Mouse (Mus musculus): ENCODE results near the gene Dcn. TPM values are rescaled to one million over a fixed set of nuclear protein-coding genes. Genes with fewer than 3 reads are reported as not detected.

Dcn gene
- polyA plus RNA-seq, 1 experiment from 2014 or later, result 353 TPM

- no peaks in the 10 kb centered on the region for H3K9me3 ChIP-seq (ENCODE audit: control insufficient read depth)
- no peak overlapping the region for H3K4me3 ChIP-seq (ENCODE audit: low read depth, low read length)
- no peak for TF ChIP-seq CTCF (IDR thresholded peaks at IDR 0.05; ENCODE audit: low read depth)
- no peaks in the 10 kb centered on the region for H3K4me1 ChIP-seq (replicated peaks; ENCODE audit: control insufficient read depth, insufficient read depth, low read length)
- ATAC-seq, result no peak
- no peak overlapping the region for H3K9ac ChIP-seq (ENCODE audit: low read depth, low read length)
- H3K36me3 ChIP-seq (ENCODE audit: control insufficient read depth, insufficient read depth), result no peaks in the 10 kb centered on the region
- H3K27me3 ChIP-seq (replicated peaks; ENCODE audit: control insufficient read depth, insufficient read depth, low read length), result no peaks in the 10 kb centered on the region
- H3K27ac ChIP-seq (ENCODE audit: low read depth, low read length), result no peak overlapping the region
- WGBS, result 90% methylated on average over 7 of the region's 7 CpGs
- no peak overlapping the region for H3K4me2 ChIP-seq (replicated peaks; ENCODE audit: low read depth)
Measured at GRCm38 (mm10) chr10:97456993-97457392, 22.4 kb upstream of the Dcn start.

GRCm38 (mm10) chr10:97466818-97467217, 12.6 kb upstream of the Dcn start:
- no peaks in the 10 kb centered on the region for H3K27me3 ChIP-seq (replicated peaks; ENCODE audit: control insufficient read depth, insufficient read depth, low read length)
- no peak for TF ChIP-seq CTCF (IDR thresholded peaks at IDR 0.05; ENCODE audit: low read depth)
- H3K9me3 ChIP-seq (ENCODE audit: control insufficient read depth), result no peaks in the 10 kb centered on the region
- H3K4me2 ChIP-seq (replicated peaks; ENCODE audit: low read depth), result no peak overlapping the region
- no peak overlapping the region for H3K4me3 ChIP-seq (ENCODE audit: low read depth, low read length)
- ATAC-seq, result no peak
- no peaks in the 10 kb centered on the region for H3K4me1 ChIP-seq (replicated peaks; ENCODE audit: control insufficient read depth, insufficient read depth, low read length)
- no peaks in the 10 kb centered on the region for H3K36me3 ChIP-seq (ENCODE audit: control insufficient read depth, insufficient read depth)
- WGBS, result 77% methylated on average over 3 of the region's 3 CpGs
- no peak overlapping the region for H3K9ac ChIP-seq (ENCODE audit: low read depth, low read length)
- H3K27ac ChIP-seq (ENCODE audit: low read depth, low read length), result no peak overlapping the region

DNA sequence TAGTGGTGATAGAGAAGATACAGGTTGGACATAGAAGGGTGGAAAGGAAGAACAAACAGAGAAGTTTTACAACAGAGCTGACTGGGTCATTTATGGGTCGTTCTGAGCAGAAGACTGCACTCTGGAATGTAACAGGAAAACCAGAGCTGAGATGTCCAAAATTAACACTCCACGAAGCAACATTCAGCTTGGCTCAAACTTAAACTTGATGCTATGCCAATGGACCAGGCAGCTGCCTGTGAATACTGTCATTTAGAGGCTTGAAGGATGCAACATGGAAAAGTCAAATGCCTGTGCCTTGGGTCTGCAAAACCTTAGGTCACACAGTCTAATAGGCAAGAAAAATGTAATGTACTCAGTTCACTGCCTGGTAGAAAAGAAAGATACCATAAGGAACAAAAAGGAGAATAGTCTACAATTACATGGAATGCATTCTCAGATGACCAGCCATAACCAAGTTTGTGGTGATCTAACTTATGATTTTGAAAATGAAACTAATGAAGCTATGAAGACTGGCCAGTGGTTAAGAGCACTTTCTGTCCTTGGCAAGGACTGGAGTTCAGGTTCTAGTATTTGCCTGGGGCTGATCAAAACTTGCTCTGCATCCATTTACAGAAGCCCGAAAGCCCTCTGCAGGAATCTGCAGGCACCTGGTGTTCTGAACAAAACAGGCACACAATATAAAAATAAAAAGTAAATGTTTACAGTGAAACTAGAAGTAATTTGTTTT, 9.8 kb upstream of the Dcn start:
- Histone ChIP-seq H3K9me3 (ENCODE audit: control insufficient read depth) (no peaks in the 10 kb centered on the region), H3K4me1 (replicated peaks; ENCODE audit: control insufficient read depth, insufficient read depth, low read length) (no peaks in the 10 kb centered on the region), H3K9ac (ENCODE audit: low read depth, low read length) (no peak overlapping the region), H3K4me2 (replicated peaks; ENCODE audit: low read depth) (no peak overlapping the region), H3K36me3 (ENCODE audit: control insufficient read depth, insufficient read depth) (no peaks in the 10 kb centered on the region), H3K4me3 (ENCODE audit: low read depth, low read length) (no peak overlapping the region), H3K27me3 (replicated peaks; ENCODE audit: control insufficient read depth, insufficient read depth, low read length) (no peaks in the 10 kb centered on the region), H3K27ac (ENCODE audit: low read depth, low read length) (no peak overlapping the region; the same call in 1 of the 2 replicates)
- TF ChIP-seq CTCF (IDR thresholded peaks at IDR 0.05; ENCODE audit: low read depth), result no peak
- no peak for ATAC-seq
- 33% methylated on average over 3 of the region's 3 CpGs for whole genome bisulfite sequencing

GRCm38 (mm10) chr10:97475460-97475859, 3.9 kb upstream of the Dcn start:
- Histone ChIP-seq H3K27me3 (replicated peaks; ENCODE audit: control insufficient read depth, insufficient read depth, low read length) (no peaks in the 10 kb centered on the region), H3K36me3 (ENCODE audit: control insufficient read depth, insufficient read depth) (no peaks in the 10 kb centered on the region), H3K4me2 (replicated peaks; ENCODE audit: low read depth) (no peak overlapping the region), H3K9ac (ENCODE audit: low read depth, low read length) (no peak overlapping the region), H3K4me1 (replicated peaks; ENCODE audit: control insufficient read depth, insufficient read depth, low read length) (no peaks in the 10 kb centered on the region), H3K27ac (ENCODE audit: low read depth, low read length) (no peak overlapping the region), H3K9me3 (ENCODE audit: control insufficient read depth) (no peaks in the 10 kb centered on the region), H3K4me3 (ENCODE audit: low read depth, low read length) (no peak overlapping the region)
- ATAC-seq, result no peak
- WGBS, result 48% methylated on average over 6 of the region's 6 CpGs
- TF ChIP-seq CTCF (IDR thresholded peaks at IDR 0.05; ENCODE audit: low read depth), result no peak

- no peak overlapping the region for H3K9ac ChIP-seq (ENCODE audit: low read depth, low read length)
- whole genome bisulfite sequencing, result 70% methylated on average over 3 of the region's 3 CpGs
Measured at GRCm38 (mm10) chr10:97478259-97478658, 1.1 kb upstream of the Dcn start.

DNA sequence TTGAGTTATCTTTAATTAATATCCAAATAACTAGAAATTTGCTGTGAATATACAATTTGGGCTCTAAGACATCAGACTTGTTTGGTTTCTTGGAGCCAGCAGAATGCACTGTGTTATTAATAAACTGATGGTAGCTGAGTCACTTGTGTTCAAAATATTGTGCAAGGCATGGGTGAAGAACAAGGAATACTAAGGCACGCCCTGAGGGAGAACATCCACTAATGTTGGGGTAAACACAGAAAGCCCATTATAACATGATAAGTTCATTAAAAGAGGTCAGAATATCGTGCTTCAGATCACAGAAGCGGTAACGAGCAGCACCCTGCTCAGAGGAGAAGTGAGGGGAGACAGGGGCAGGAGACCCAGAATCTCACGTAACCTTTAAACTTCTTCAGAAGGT, 2.7 kb downstream of the Dcn start:
- no peaks in the 10 kb centered on the region for H3K36me3 ChIP-seq (ENCODE audit: control insufficient read depth, insufficient read depth)
- no peak for ATAC-seq
- no peak for TF ChIP-seq CTCF (IDR thresholded peaks at IDR 0.05; ENCODE audit: low read depth)
- no peak overlapping the region for H3K27ac ChIP-seq (ENCODE audit: low read depth, low read length)
- no peak overlapping the region for H3K4me3 ChIP-seq (ENCODE audit: low read depth, low read length)
- no peaks in the 10 kb centered on the region for H3K4me1 ChIP-seq (replicated peaks; ENCODE audit: control insufficient read depth, insufficient read depth, low read length)
- H3K4me2 ChIP-seq (replicated peaks; ENCODE audit: low read depth), result peak overlapping the region; percentile 21; the same call in 1 of the 2 replicates
- H3K9ac ChIP-seq (ENCODE audit: low read depth, low read length), result no peak overlapping the region
- no peaks in the 10 kb centered on the region for H3K9me3 ChIP-seq (ENCODE audit: control insufficient read depth)
- 83% methylated on average over 5 of the region's 5 CpGs for WGBS
- no peaks in the 10 kb centered on the region for H3K27me3 ChIP-seq (replicated peaks; ENCODE audit: control insufficient read depth, insufficient read depth, low read length)

More at GRCm38 (mm10) chr10:97478259-97478658, 1.1 kb upstream of the Dcn start:
- Histone ChIP-seq H3K36me3 (ENCODE audit: control insufficient read depth, insufficient read depth) (no peaks in the 10 kb centered on the region), H3K4me1 (replicated peaks; ENCODE audit: control insufficient read depth, insufficient read depth, low read length) (no peaks in the 10 kb centered on the region), H3K27me3 (replicated peaks; ENCODE audit: control insufficient read depth, insufficient read depth, low read length) (no peaks in the 10 kb centered on the region), H3K4me2 (replicated peaks; ENCODE audit: low read depth) (no peak overlapping the region), H3K9me3 (ENCODE audit: control insufficient read depth) (no peaks in the 10 kb centered on the region), H3K27ac (ENCODE audit: low read depth, low read length) (no peak overlapping the region), H3K4me3 (ENCODE audit: low read depth, low read length) (no peak overlapping the region)
- no peak for ATAC-seq
- TF ChIP-seq CTCF (IDR thresholded peaks at IDR 0.05; ENCODE audit: low read depth), result no peak
